ENCODE assay signal across 9 mouse cellular contexts in genomic region chr8:93907987-93908441, GRCm38 (mm10).
DNase-seq lines count a peak whose midpoint lies in the region; ATAC-seq and TF ChIP-seq lines count a peak whose summit lies in the region.
"Had no signal": no experiment of that assay in that cellular context is flagged by ENCODE, and none has a peak within 500 bp of the region (broad histone marks: within the 10 kb centered on the region; RNA-seq: fewer than 3 reads in every experiment).

No protein-coding gene starts in this region.

- 49% methylated on average over 5 of the region's 5 CpGs for WGBS in limb, embryonic 14.5 days
- WGBS in limb, embryonic 10.5 days: 75% methylated on average over 5 of the region's 5 CpGs
- WGBS in forebrain, embryonic 16.5 days: 16% methylated on average over 5 of the region's 5 CpGs
- 23% methylated on average over 5 of the region's 5 CpGs for WGBS in midbrain, embryonic 16.5 days

- DNase-seq in cerebellum, adult 8-10 months: no peak
- DNase-seq in limb, embryonic 14.5 days (ENCODE audit: low spot score): peak; percentile 14
- no peak for DNase-seq in limb, embryonic 10.5 days (ENCODE audit: low spot score)
- no peak for DNase-seq in lung, adult 18-20 months

- no peak overlapping the region for H3K9ac ChIP-seq in limb, embryonic 14.5 days (ENCODE audit: low read depth, low read length, severe bottlenecking)
- peak overlapping the region; percentile 26; the same call in 1 of the 2 replicates for H3K9ac ChIP-seq in forebrain, embryonic 16.5 days (replicated peaks; ENCODE audit: low read depth, low read length)
- H3K9ac ChIP-seq in midbrain, embryonic 16.5 days (ENCODE audit: low read depth, low read length): no peak overlapping the region; the same call in 1 of the 2 replicates
- H3K9ac ChIP-seq: lung, embryonic 15.5 days had no signal

- H3K4me3 ChIP-seq in limb, embryonic 14.5 days (replicated peaks; ENCODE audit: low read length): no peak overlapping the region
- H3K4me3 ChIP-seq in limb, embryonic 10.5 days: no peak overlapping the region
- H3K4me3 ChIP-seq in forebrain, embryonic 16.5 days (replicated peaks; ENCODE audit: low read length): no peak overlapping the region
- H3K4me3 ChIP-seq in midbrain, embryonic 16.5 days (ENCODE audit: low read depth, low read length): no peak overlapping the region
- H3K4me3 ChIP-seq: lung, embryonic 15.5 days had no signal

- no peak for TF ChIP-seq POLR2A in limb, embryonic 14.5 days (IDR thresholded peaks at IDR 0.05; ENCODE audit: borderline replicate concordance, extremely low read depth, insufficient read depth, insufficient read length)

- H3K9me3 ChIP-seq in limb, embryonic 14.5 days (ENCODE audit: control insufficient read depth, low read length): no peaks in the 10 kb centered on the region
- H3K9me3 ChIP-seq in limb, embryonic 10.5 days (replicated peaks): no peaks in the 10 kb centered on the region
- no peaks in the 10 kb centered on the region for H3K9me3 ChIP-seq in forebrain, embryonic 16.5 days (ENCODE audit: control insufficient read depth, low read length)
- no peaks in the 10 kb centered on the region for H3K9me3 ChIP-seq in midbrain, embryonic 16.5 days (replicated peaks; ENCODE audit: control insufficient read depth, low read length, poor library complexity, severe bottlenecking)
- H3K9me3 ChIP-seq: lung, embryonic 15.5 days had no signal

- no peaks in the 10 kb centered on the region for H3K27me3 ChIP-seq in limb, embryonic 14.5 days (ENCODE audit: control insufficient read depth, insufficient read depth, low read length)
- H3K27me3 ChIP-seq in limb, embryonic 10.5 days (ENCODE audit: low read depth, poor library complexity, severe bottlenecking): no peaks in the 10 kb centered on the region
- H3K27me3 ChIP-seq in forebrain, embryonic 16.5 days (replicated peaks; ENCODE audit: control insufficient read depth, insufficient read depth, low read length): no peaks in the 10 kb centered on the region
- no peaks in the 10 kb centered on the region for H3K27me3 ChIP-seq in midbrain, embryonic 16.5 days (ENCODE audit: control insufficient read depth, insufficient read depth, low read depth, low read length)

- H3K4me1 ChIP-seq in limb, embryonic 14.5 days (ENCODE audit: control insufficient read depth, insufficient read depth, low read length): peaks cover 11% of the 10 kb centered on the region
- H3K4me1 ChIP-seq in limb, embryonic 10.5 days: peaks cover 13% of the 10 kb centered on the region
- peaks cover 44% of the 10 kb centered on the region for H3K4me1 ChIP-seq in forebrain, embryonic 16.5 days (replicated peaks; ENCODE audit: control insufficient read depth, insufficient read depth, low read length)
- H3K4me1 ChIP-seq in midbrain, embryonic 16.5 days (ENCODE audit: control insufficient read depth, insufficient read depth, low read length): peaks cover 24% of the 10 kb centered on the region

- H3K27ac ChIP-seq in limb, embryonic 14.5 days (replicated peaks; ENCODE audit: low read depth, low read length): no peak overlapping the region
- H3K27ac ChIP-seq in limb, embryonic 10.5 days: no peak overlapping the region
- peak overlapping the region; percentile 64 for H3K27ac ChIP-seq in forebrain, embryonic 16.5 days (ENCODE audit: low read length)
- peak overlapping the region; percentile 66 for H3K27ac ChIP-seq in midbrain, embryonic 16.5 days (ENCODE audit: low read length)
- H3K27ac ChIP-seq: lung, embryonic 15.5 days had no signal

- H3K36me3 ChIP-seq in limb, embryonic 14.5 days (ENCODE audit: control insufficient read depth, insufficient read depth, low read length): no peaks in the 10 kb centered on the region
- H3K36me3 ChIP-seq in limb, embryonic 10.5 days: no peaks in the 10 kb centered on the region
- H3K36me3 ChIP-seq in forebrain, embryonic 16.5 days (ENCODE audit: control insufficient read depth, insufficient read depth): no peaks in the 10 kb centered on the region
- H3K36me3 ChIP-seq in midbrain, embryonic 16.5 days (ENCODE audit: control insufficient read depth, insufficient read depth, low read length): no peaks in the 10 kb centered on the region; the same call in 1 of the 2 replicates
- H3K36me3 ChIP-seq: lung, embryonic 15.5 days had no signal

- no peak overlapping the region for H3K4me2 ChIP-seq in limb, embryonic 14.5 days (replicated peaks; ENCODE audit: low read depth, low read length, severe bottlenecking)
- H3K4me2 ChIP-seq in forebrain, embryonic 16.5 days (ENCODE audit: low read length): no peak overlapping the region
- 0 out of 2 replicates have a peak overlapping the region, but pooled peaks have one; percentile 4 for H3K4me2 ChIP-seq in midbrain, embryonic 16.5 days (ENCODE audit: low read length)
- H3K4me2 ChIP-seq: lung, embryonic 15.5 days had no signal

- 0 out of 2 replicates have a peak, but pooled peaks have one; percentile 14 for ATAC-seq in cerebellum, adult (ENCODE audit: insufficient number of reproducible peaks, low FRiP score, low TSS enrichment)
- no peak for ATAC-seq in limb, embryonic 14.5 days (ENCODE audit: low FRiP score, low read depth)
- peak; percentile 74 for ATAC-seq in forebrain, embryonic 16.5 days
- peak; percentile 30 for ATAC-seq in midbrain, embryonic 16.5 days
- no peak for ATAC-seq in activated CD4-positive, CD25-positive, alpha-beta regulatory T cell, adult 4 months

Comparison
In these comparisons a context has a peak if more than half of its experiments do, and no peak if none do; other contexts are left out.
1. ATAC-seq: peak in cerebellum, adult (single experiment), forebrain, embryonic 16.5 days (single experiment) and midbrain, embryonic 16.5 days (single experiment); none in limb, embryonic 14.5 days (single experiment) and activated CD4-positive, CD25-positive, alpha-beta regulatory T cell, adult 4 months (single experiment).
2. H3K27ac ChIP-seq: peak in forebrain, embryonic 16.5 days (single experiment) and midbrain, embryonic 16.5 days (single experiment); none in limb, embryonic 14.5 days (single experiment) and limb, embryonic 10.5 days (single experiment).